Mouse (Mus musculus) ES-E14 (cell line): ENCODE data around the gene Tmem44. TPM values are rescaled to one million over a fixed set of nuclear protein-coding genes. Genes with fewer than 3 reads are reported as not detected.

Source experiments
- DNase-seq: peaks from one replicate; pipeline ENCODE4 v3.0.0-alpha.2; 2013; ENCODE audit warnings: low read depth, low spot score
- H3K27ac ChIP-seq: 2 replicates; pipeline ENCODE4 v1.5.1; 2012; ENCODE audit warnings: low read depth, mild to moderate bottlenecking, low read length, moderate library complexity, mixed read lengths; ENCODE audit not compliant: poor library complexity, insufficient read depth, severe bottlenecking
- H3K36me3 ChIP-seq: 2 replicates; pipeline ENCODE4 v1.6.1; 2012; ENCODE audit warnings: mild to moderate bottlenecking, low read length, moderate library complexity, mixed read lengths; ENCODE audit not compliant: control insufficient read depth, poor library complexity, insufficient read depth, severe bottlenecking
- H3K4me1 ChIP-seq, 2 experiments: fragments of 150-350 bp in 1 of 2; sonication (generic) in 1 of 2; 2 replicates each; pipeline ENCODE4 v1.6.1; 2012; ENCODE audit warnings: low read length in 2 of 2, mild to moderate bottlenecking in 1 of 2, mixed read lengths in 1 of 2; ENCODE audit not compliant: control insufficient read depth in 2 of 2, insufficient read depth in 2 of 2, poor library complexity in 1 of 2
- H3K4me3 ChIP-seq, 2 experiments: fragments of 150-350 bp in 1 of 2; sonication (generic) in 1 of 2; 2 replicates each; pipeline ENCODE4 v1.5.1; 2012; ENCODE audit warnings: low read length in 2 of 2, low read depth in 1 of 2, mild to moderate bottlenecking in 1 of 2, mixed read lengths in 1 of 2; ENCODE audit not compliant: insufficient read depth in 1 of 2, poor library complexity in 1 of 2, severe bottlenecking in 1 of 2
- H3K9ac ChIP-seq: 2 replicates; pipeline ENCODE4 v1.6.1; 2012; ENCODE audit warnings: low read depth, mild to moderate bottlenecking, low read length, mixed read lengths; ENCODE audit not compliant: poor library complexity, insufficient read depth, severe bottlenecking
- H3K9me3 ChIP-seq: fragments of 150-350 bp; sonication (generic); 2 replicates; pipeline ENCODE4 v1.6.1; 2012; ENCODE audit warnings: low read depth, mild to moderate bottlenecking, low read length; ENCODE audit not compliant: control insufficient read depth, insufficient read depth
- CHD2 ChIP-seq: IDR thresholded peaks from 2 replicates; pipeline ENCODE4 v1.6.1; 2014; ENCODE audit warnings: mild to moderate bottlenecking, low read depth, low read length, inconsistent platforms
- HCFC1 ChIP-seq: IDR thresholded peaks from 2 replicates; pipeline ENCODE4 v1.6.1; 2012; ENCODE audit warnings: low read length, inconsistent platforms, borderline replicate concordance; ENCODE audit not compliant: insufficient read depth
- MAFK ChIP-seq: IDR thresholded peaks from 2 replicates; pipeline ENCODE4 v1.6.1; 2014; ENCODE audit warnings: mild to moderate bottlenecking, low read depth, low read length, inconsistent platforms; ENCODE audit not compliant: insufficient read depth
- ZC3H11A ChIP-seq: IDR thresholded peaks from 2 replicates; pipeline ENCODE4 v1.6.1; 2012; ENCODE audit warnings: low read depth, mild to moderate bottlenecking, inconsistent platforms, low read length, borderline replicate concordance
- ZNF384 ChIP-seq: IDR thresholded peaks from 2 replicates; pipeline ENCODE4 v1.6.1; 2012; ENCODE audit warnings: low read depth, low read length, inconsistent platforms
- in situ Hi-C, 2 experiments: fragments of 600-800 bp; cut with MboI; formaldehyde crosslinking; loops; one replicate each; pipeline ENCODE4 v1.15.1; 2025; ENCODE audit warnings: low sequenced_read_pairs in 2 of 2, inconsistent platforms in 1 of 2; ENCODE audit not compliant: unreplicated experiment in 2 of 2
- total RNA-seq: library from RNA; depleted of rRNA; stranded (reverse); fragments of 300-350 nt; gene quantifications from 2 replicates; pipeline ENCODE4 v1.2.3, GENCODE M21; 2012

Gene Tmem44
- total RNA-seq, 1 experiment, result 4.2 TPM

DNA sequence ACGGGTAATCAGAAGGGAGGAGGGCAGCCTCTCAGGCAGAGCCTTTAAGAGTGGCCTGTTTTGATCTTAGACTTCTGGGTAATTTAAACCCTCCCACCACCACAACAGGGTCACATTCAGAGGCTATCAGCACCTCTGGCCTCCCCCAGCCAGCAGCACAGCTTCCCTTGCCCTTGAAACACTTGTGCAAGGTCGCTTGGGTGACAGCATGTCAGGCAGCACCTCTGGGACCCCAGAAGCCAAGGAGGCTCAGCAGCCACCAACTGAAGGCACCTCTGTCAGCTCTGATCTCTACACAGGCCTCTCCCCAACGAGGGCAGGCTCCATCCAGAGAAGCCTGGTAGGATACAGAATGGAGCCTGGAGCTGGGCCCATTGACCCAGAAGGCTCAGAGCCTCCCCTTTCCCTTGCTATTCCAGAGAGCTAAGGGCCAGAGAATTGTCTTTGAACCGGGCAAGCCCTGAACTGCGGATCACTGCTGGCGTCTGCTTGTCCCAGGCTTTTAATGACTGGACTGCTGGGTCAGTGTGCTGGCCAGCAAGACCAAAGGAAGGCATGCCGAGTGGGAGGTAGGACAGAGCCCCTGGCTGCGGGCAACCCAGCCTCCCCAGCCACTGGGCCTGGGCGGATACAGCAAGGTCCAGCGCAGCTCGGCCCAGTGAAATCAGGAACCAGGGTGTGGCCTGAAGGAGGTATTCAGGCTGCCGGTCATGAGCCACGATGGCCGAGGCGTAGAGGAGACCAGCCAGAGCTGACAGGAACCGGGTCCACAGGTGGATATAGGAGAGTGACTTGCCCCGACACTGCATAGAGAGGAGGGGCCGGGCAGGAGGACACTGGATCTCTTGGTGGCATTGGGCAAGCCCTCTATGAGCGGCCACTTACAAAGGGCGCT is 10.3 kb downstream of the Tmem44 start:
- no peak for DNase-seq
- TF ChIP-seq HCFC1 (no peak), ZNF384 (no peak), ZC3H11A (no peak), CHD2 (no peak), MAFK (no peak)
- H3K9me3 ChIP-seq, result no peaks in the 10 kb centered on the region
- no peaks in the 10 kb centered on the region for H3K36me3 ChIP-seq
- H3K4me1 ChIP-seq, result peaks cover 0 to 11% of the 10 kb centered on the region in 2 experiments; a peak in 2 of 4 replicates
- H3K4me3 ChIP-seq, result peak overlapping the region; percentile 40 to 57
- no peak overlapping the region for H3K27ac ChIP-seq
- in situ Hi-C loops, result no loop called here
- H3K9ac ChIP-seq, result peak overlapping the region; percentile 3; the same call in 1 of the 2 replicates

DNA sequence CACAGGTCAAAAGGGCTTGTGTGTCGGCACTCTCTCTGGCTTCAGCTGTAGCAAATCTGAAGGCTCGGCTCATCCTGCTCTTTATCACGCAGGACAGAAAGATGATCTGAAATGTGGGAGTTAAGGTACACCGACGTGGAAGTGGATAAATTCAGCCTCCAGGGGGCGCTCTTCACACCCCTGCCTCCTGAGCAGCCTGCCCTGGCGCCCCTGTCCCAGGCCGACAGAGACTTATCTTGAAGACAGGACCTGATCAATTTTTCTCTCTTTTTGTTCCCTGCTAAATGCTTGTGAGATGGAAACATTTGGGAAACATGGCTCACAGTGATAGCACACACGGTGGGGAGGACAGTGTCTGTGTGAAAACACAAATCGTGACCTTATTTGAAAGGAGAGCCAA is 11.2 kb downstream of the Tmem44 start:
- DNase-seq, result no peak
- in situ Hi-C loops, result no loop called here
- TF ChIP-seq ZC3H11A, result no peak
- TF ChIP-seq CHD2, result no peak
- no peak for TF ChIP-seq MAFK
- no peak for TF ChIP-seq ZNF384
- TF ChIP-seq HCFC1, result no peak
- H3K9ac ChIP-seq, result no peak overlapping the region
- H3K36me3 ChIP-seq, result no peaks in the 10 kb centered on the region
- peak overlapping the region in 1 of 2 experiments; percentile 23; a peak in 1 of 4 replicates for H3K4me3 ChIP-seq
- no peaks in the 10 kb centered on the region for H3K9me3 ChIP-seq
- no peak overlapping the region for H3K27ac ChIP-seq
- peaks cover 0 to 11% of the 10 kb centered on the region in 2 experiments; a peak in 2 of 4 replicates for H3K4me1 ChIP-seq

GRCm38 (mm10) chr16:30535075-30535474 is 15.6 kb downstream of the Tmem44 start:
- no peaks in the 10 kb centered on the region for H3K9me3 ChIP-seq
- in situ Hi-C loops, result no loop called here
- H3K27ac ChIP-seq, result no peak overlapping the region
- H3K36me3 ChIP-seq, result no peaks in the 10 kb centered on the region
- no peak overlapping the region for H3K9ac ChIP-seq
- H3K4me3 ChIP-seq, result no peak overlapping the region
- DNase-seq, result no peak
- TF ChIP-seq HCFC1, result no peak
- TF ChIP-seq MAFK, result no peak
- TF ChIP-seq CHD2, result no peak
- no peak for TF ChIP-seq ZC3H11A
- TF ChIP-seq ZNF384, result no peak
- H3K4me1 ChIP-seq, result peaks cover 0 to 6% of the 10 kb centered on the region in 2 experiments; a peak in 2 of 4 replicates

DNA sequence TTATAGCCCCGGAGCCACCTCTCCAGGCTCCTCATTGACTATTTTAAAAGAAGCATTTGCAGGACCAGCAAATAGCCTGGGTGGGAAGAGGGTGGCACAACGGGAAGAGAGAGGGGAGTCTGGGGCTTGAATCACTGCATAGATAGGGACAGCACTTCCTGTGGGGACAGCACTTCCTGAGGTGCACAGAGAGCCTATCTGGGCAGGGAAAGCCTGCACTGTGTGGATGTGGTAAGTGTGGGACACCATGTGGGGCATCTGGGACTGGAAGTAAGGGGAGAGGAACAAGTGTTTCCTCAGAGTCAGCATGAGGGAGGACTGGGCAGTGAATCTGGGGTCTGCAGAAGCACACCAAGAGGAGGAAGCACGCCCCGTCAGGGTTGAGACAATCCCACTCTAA is 17.1 kb downstream of the Tmem44 start:
- H3K9me3 ChIP-seq, result no peaks in the 10 kb centered on the region
- H3K4me1 ChIP-seq, result peaks cover 0 to 3% of the 10 kb centered on the region in 2 experiments; a peak in 2 of 4 replicates
- in situ Hi-C loops, result no loop called here
- TF ChIP-seq ZNF384, result no peak
- TF ChIP-seq ZC3H11A, result no peak
- TF ChIP-seq CHD2, result no peak
- TF ChIP-seq HCFC1, result no peak
- TF ChIP-seq MAFK, result no peak
- no peaks in the 10 kb centered on the region for H3K36me3 ChIP-seq
- H3K27ac ChIP-seq, result no peak overlapping the region
- no peak overlapping the region for H3K9ac ChIP-seq
- DNase-seq, result no peak
- no peak overlapping the region for H3K4me3 ChIP-seq
